ENCODE assay signal across 17 mouse cellular contexts in genomic region chrX:12065782-12066181, GRCm38 (mm10).
DNase-seq lines count a peak whose midpoint lies in the region; ATAC-seq lines count a peak whose summit lies in the region.
"Had no signal": no experiment of that assay in that cellular context is flagged by ENCODE, and none has a peak within 500 bp of the region (broad histone marks: within the 10 kb centered on the region; RNA-seq: fewer than 3 reads in every experiment).

No protein-coding gene starts in this region.

- no peak overlapping the region for H3K4me3 ChIP-seq in hindbrain, embryonic 14.5 days (replicated peaks; ENCODE audit: low read length)
- H3K4me3 ChIP-seq in hindbrain, embryonic 10.5 days, result no peak overlapping the region
- no peak overlapping the region for H3K4me3 ChIP-seq in neural tube, embryonic 13.5 days
- no peak overlapping the region for H3K4me3 ChIP-seq in neural tube, embryonic 15.5 days (replicated peaks)
- H3K4me3 ChIP-seq: embryonic facial prominence, embryonic 12.5 days; heart, embryonic 13.5 days; stomach, embryonic 15.5 days had no signal

- H3K27ac ChIP-seq in hindbrain, embryonic 14.5 days, result no peak overlapping the region
- no peak overlapping the region for H3K27ac ChIP-seq in hindbrain, embryonic 10.5 days
- no peak overlapping the region for H3K27ac ChIP-seq in neural tube, embryonic 13.5 days (replicated peaks)
- H3K27ac ChIP-seq in neural tube, embryonic 15.5 days (replicated peaks), result no peak overlapping the region
- H3K27ac ChIP-seq: heart, embryonic 13.5 days; midbrain, embryonic 12.5 days; stomach, embryonic 15.5 days had no signal

- no peak for DNase-seq in cerebellum, adult 9-10 months
- no peak for DNase-seq in hindbrain, embryonic 14.5 days (ENCODE audit: low spot score)
- DNase-seq in hindbrain, embryonic 10.5 days (ENCODE audit: low spot score), result no peak
- no peak for DNase-seq in adipocyte (ENCODE audit: low spot score)
- DNase-seq: adrenal gland, postnatal 10 days; cerebellum, adult 8-10 months; gastrocnemius, postnatal 14 days; kidney, adult 8-10 months had no signal

- H3K27me3 ChIP-seq in hindbrain, embryonic 14.5 days (ENCODE audit: control insufficient read depth, insufficient read depth, low read length), result peaks cover 55% of the 10 kb centered on the region
- peaks cover 99% of the 10 kb centered on the region for H3K27me3 ChIP-seq in hindbrain, embryonic 10.5 days (ENCODE audit: insufficient read depth, poor library complexity, severe bottlenecking)
- peaks cover 79% of the 10 kb centered on the region for H3K27me3 ChIP-seq in neural tube, embryonic 13.5 days
- H3K27me3 ChIP-seq in neural tube, embryonic 15.5 days (replicated peaks), result peaks cover 60% of the 10 kb centered on the region; the same call in 1 of the 2 replicates

- 0 out of 2 replicates have a peak overlapping the region, but pooled peaks have one; percentile 5 for H3K9ac ChIP-seq in hindbrain, embryonic 14.5 days
- 0 out of 2 replicates have a peak overlapping the region, but pooled peaks have one; percentile 50 for H3K9ac ChIP-seq in neural tube, embryonic 13.5 days
- H3K9ac ChIP-seq in neural tube, embryonic 15.5 days (replicated peaks), result no peak overlapping the region
- H3K9ac ChIP-seq: embryonic facial prominence, embryonic 12.5 days; stomach, embryonic 15.5 days had no signal

- no peaks in the 10 kb centered on the region for H3K36me3 ChIP-seq in hindbrain, embryonic 14.5 days (replicated peaks; ENCODE audit: control insufficient read depth, insufficient read depth)
- no peaks in the 10 kb centered on the region for H3K36me3 ChIP-seq in hindbrain, embryonic 10.5 days
- no peaks in the 10 kb centered on the region for H3K36me3 ChIP-seq in neural tube, embryonic 13.5 days
- no peaks in the 10 kb centered on the region for H3K36me3 ChIP-seq in neural tube, embryonic 15.5 days
- H3K36me3 ChIP-seq: embryonic facial prominence, embryonic 12.5 days; heart, embryonic 13.5 days; midbrain, embryonic 12.5 days; stomach, embryonic 15.5 days had no signal

- ATAC-seq in cerebellum, adult (ENCODE audit: insufficient number of reproducible peaks, low FRiP score, low TSS enrichment), result peak; percentile 15; the same call in 1 of the 2 replicates
- no peak for ATAC-seq in hindbrain, embryonic 14.5 days (ENCODE audit: low FRiP score)
- ATAC-seq in neural tube, embryonic 13.5 days (ENCODE audit: low read depth), result no peak
- ATAC-seq in neural tube, embryonic 15.5 days (ENCODE audit: low FRiP score), result no peak
- no peak for ATAC-seq in monocyte, adult 5-6 weeks (replicated peaks; ENCODE audit: insufficient number of reproducible peaks, low FRiP score, low TSS enrichment, poor library complexity, severe bottlenecking)
- ATAC-seq: inflammation-experienced regulatory T-cells, adult 6 months had no signal

- 38% methylated on average over 9 of the region's 9 CpGs for WGBS in hindbrain, embryonic 14.5 days
- WGBS in hindbrain, embryonic 10.5 days, result 42% methylated on average over 9 of the region's 9 CpGs
- 45% methylated on average over 9 of the region's 9 CpGs for WGBS in neural tube, embryonic 13.5 days
- WGBS in neural tube, embryonic 15.5 days, result 39% methylated on average over 9 of the region's 9 CpGs

- no peak overlapping the region for H3K4me2 ChIP-seq in hindbrain, embryonic 14.5 days (replicated peaks)
- no peak overlapping the region for H3K4me2 ChIP-seq in neural tube, embryonic 13.5 days
- H3K4me2 ChIP-seq in neural tube, embryonic 15.5 days, result no peak overlapping the region
- H3K4me2 ChIP-seq: stomach, embryonic 15.5 days had no signal

- peaks cover 83% of the 10 kb centered on the region for H3K4me1 ChIP-seq in hindbrain, embryonic 14.5 days (replicated peaks; ENCODE audit: control insufficient read depth, insufficient read depth, low read length)
- peaks cover 97% of the 10 kb centered on the region for H3K4me1 ChIP-seq in hindbrain, embryonic 10.5 days (replicated peaks)
- H3K4me1 ChIP-seq in neural tube, embryonic 13.5 days (replicated peaks), result peaks cover 99% of the 10 kb centered on the region
- H3K4me1 ChIP-seq in neural tube, embryonic 15.5 days, result peaks cover 69% of the 10 kb centered on the region

- H3K9me3 ChIP-seq in hindbrain, embryonic 14.5 days (ENCODE audit: control insufficient read depth, low read length), result no peaks in the 10 kb centered on the region
- H3K9me3 ChIP-seq in hindbrain, embryonic 10.5 days, result no peaks in the 10 kb centered on the region
- no peaks in the 10 kb centered on the region for H3K9me3 ChIP-seq in neural tube, embryonic 13.5 days
- H3K9me3 ChIP-seq in neural tube, embryonic 15.5 days (replicated peaks), result no peaks in the 10 kb centered on the region
- H3K9me3 ChIP-seq: embryonic facial prominence, embryonic 12.5 days; heart, embryonic 13.5 days; midbrain, embryonic 12.5 days; stomach, embryonic 15.5 days had no signal
